Mouse (Mus musculus) embryonic facial prominence, embryonic 12.5 days (tissue): ENCODE measurements around the gene Slxl1. TPM values are rescaled to one million over a fixed set of nuclear protein-coding genes. Genes with fewer than 3 reads are reported as not detected.
"Not testable (repeated sequence)": the region's sequence is repeated elsewhere in the genome, so short reads cannot be mapped to it uniquely, and the experiment has no call there.

Source experiments
- ATAC-seq: fragments of 200-750 bp; cut with Nextera tagmentation; 2 replicates; pipeline ENCODE4 v1.8.0; 2017; ENCODE audit not compliant: insufficient number of reproducible peaks, insufficient read depth, low FRiP score, low TSS enrichment
- H3K27ac ChIP-seq: fragments of 300-500 bp; sonication (generic); 2 replicates; pipeline ENCODE4 v1.5.1; 2016; ENCODE audit warnings: mild to moderate bottlenecking
- H3K27me3 ChIP-seq: fragments of 300-500 bp; sonication (generic); 2 replicates; pipeline ENCODE4 v1.6.1; 2016; ENCODE audit warnings: mild to moderate bottlenecking, moderate library complexity
- H3K36me3 ChIP-seq: fragments of 300-500 bp; sonication (generic); 2 replicates; pipeline ENCODE4 v1.6.1; 2016; ENCODE audit warnings: mild to moderate bottlenecking
- H3K4me1 ChIP-seq: fragments of 300-500 bp; sonication (generic); 2 replicates; pipeline ENCODE4 v1.6.1; 2016
- H3K4me2 ChIP-seq: fragments of 300-500 bp; sonication (generic); replicated peaks from 2 replicates; pipeline ENCODE4 v1.6.1; 2016; ENCODE audit warnings: mild to moderate bottlenecking, moderate library complexity
- H3K4me3 ChIP-seq: fragments of 300-500 bp; sonication (generic); 2 replicates; pipeline ENCODE4 v1.5.1; 2016; ENCODE audit warnings: mild to moderate bottlenecking
- H3K9ac ChIP-seq: fragments of 300-500 bp; sonication (generic); 2 replicates; pipeline ENCODE4 v1.6.1; 2016; ENCODE audit warnings: mild to moderate bottlenecking, moderate library complexity
- H3K9me3 ChIP-seq: fragments of 300-500 bp; sonication (generic); 2 replicates; pipeline ENCODE4 v1.6.1; 2016; ENCODE audit warnings: mild to moderate bottlenecking, moderate library complexity
- WGBS: fragments of 180-500 bp; shearing (Covaris S2); methylation state at CpG from one replicate; pipeline ENCODE4 v1.1.7; 2016; 5-methylcytosine and 5-hydroxymethylcytosine counted together
- polyA plus RNA-seq: library from polyadenylated mRNA; unstranded; fragments of >200 nt; fragmentation: Nextera tagmentation; extraction: Ambion mirVana; gene quantifications from 2 replicates; pipeline ENCODE4 v1.2.1, GENCODE M21; 2016

Slxl1 gene
- polyA plus RNA-seq, result not detected in 2 replicates

- H3K36me3 ChIP-seq, H3K4me1 ChIP-seq, H3K4me3 ChIP-seq, H3K4me2 ChIP-seq, ATAC-seq, H3K27me3 ChIP-seq, H3K9me3 ChIP-seq, H3K9ac ChIP-seq, H3K27ac ChIP-seq: not testable (repeated sequence)
- WGBS, result no CpG with 5 or more reads among the region's 6 CpGs
These were observed at the start of gene Slxl1 for GRCm38 (mm10) chrX:55226576-55226975. Slxl1 (plus strand) TSS chrX:55226876.
